Mouse (Mus musculus) myocyte (in vitro differentiated cells): Measurements from ENCODE around the gene Zdhhc12.

Source experiments
- POLR2A ChIP-seq: IDR thresholded peaks from one replicate; pipeline ENCODE4 v1.6.1; 2011; ENCODE audit warnings: low read depth, mild to moderate bottlenecking, control low read depth, moderate library complexity; ENCODE audit not compliant: insufficient read length
- REST ChIP-seq: IDR thresholded peaks from one replicate; pipeline ENCODE4 v1.6.1; 2011; ENCODE audit warnings: mild to moderate bottlenecking, control low read depth, moderate library complexity; ENCODE audit not compliant: insufficient read depth, insufficient read length
- TCF12 ChIP-seq: IDR thresholded peaks from one replicate; pipeline ENCODE4 v1.6.1; 2011; ENCODE audit warnings: mild to moderate bottlenecking, control low read depth; ENCODE audit not compliant: poor library complexity, insufficient read depth, severe bottlenecking

DNA sequence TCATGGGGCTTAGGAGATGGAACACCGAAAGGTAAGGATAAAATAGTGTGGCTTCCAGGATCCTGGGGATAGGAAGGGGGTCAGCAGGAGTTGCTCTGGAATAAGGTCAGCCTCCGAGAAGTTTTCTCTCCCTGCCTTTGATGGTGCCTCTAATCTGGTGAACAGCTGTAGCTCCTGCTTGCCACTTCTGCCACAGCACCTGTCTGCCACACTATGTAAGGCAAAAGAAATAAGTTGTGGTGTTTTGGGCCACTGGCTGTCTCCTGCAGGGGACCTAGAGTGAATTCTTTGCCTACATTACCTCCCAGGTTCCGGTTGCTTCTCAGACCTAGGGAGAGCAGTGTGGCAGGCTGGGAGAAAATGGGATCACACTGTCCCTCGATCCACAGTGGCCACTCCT lies 14.7 kb downstream of the Zdhhc12 start:
- TF ChIP-seq REST (no peak), TCF12 (no peak), POLR2A (no peak)
